Mouse (Mus musculus) liver, embryonic 15.5 days (tissue): ENCODE measurements around the gene Pawr. TPM values are rescaled to one million over a fixed set of nuclear protein-coding genes. Genes with fewer than 3 reads are reported as not detected.

Experiments
- ATAC-seq: fragments of 200-750 bp; cut with Nextera tagmentation; 2 replicates; pipeline ENCODE4 v1.8.0; 2017; ENCODE audit warnings: moderate number of reproducible peaks, mild to moderate bottlenecking, moderate library complexity; ENCODE audit not compliant: insufficient read depth
- H3K27ac ChIP-seq: fragments of 300-500 bp; sonication (generic); replicated peaks from 2 replicates; pipeline ENCODE4 v1.5.1; 2015; ENCODE audit warnings: mild to moderate bottlenecking, inconsistent platforms
- H3K27me3 ChIP-seq: fragments of 300-500 bp; sonication (generic); 2 replicates; pipeline ENCODE4 v1.6.1; 2015; ENCODE audit warnings: mild to moderate bottlenecking, inconsistent platforms
- H3K36me3 ChIP-seq: fragments of 300-500 bp; sonication (generic); replicated peaks from 2 replicates; pipeline ENCODE4 v1.6.1; 2015; ENCODE audit warnings: moderate library complexity, mild to moderate bottlenecking, inconsistent platforms
- H3K4me1 ChIP-seq: fragments of 300-500 bp; sonication (generic); replicated peaks from 2 replicates; pipeline ENCODE4 v1.6.1; 2015; ENCODE audit warnings: inconsistent platforms
- H3K4me2 ChIP-seq: fragments of 300-500 bp; sonication (generic); 2 replicates; pipeline ENCODE4 v1.6.1; 2015; ENCODE audit warnings: moderate library complexity, mild to moderate bottlenecking, inconsistent platforms
- H3K4me3 ChIP-seq: fragments of 300-500 bp; sonication (generic); replicated peaks from 2 replicates; pipeline ENCODE4 v1.5.1; 2015; ENCODE audit warnings: mild to moderate bottlenecking, inconsistent platforms
- H3K9ac ChIP-seq: fragments of 300-500 bp; sonication (generic); 2 replicates; pipeline ENCODE4 v1.6.1; 2015; ENCODE audit warnings: moderate library complexity, mild to moderate bottlenecking, inconsistent platforms
- H3K9me3 ChIP-seq: fragments of 300-500 bp; sonication (generic); replicated peaks from 2 replicates; pipeline ENCODE4 v1.6.1; 2016; ENCODE audit warnings: inconsistent platforms
- WGBS: fragments of 180-500 bp; shearing (Covaris S2); methylation state at CpG from one replicate; pipeline ENCODE4 v1.1.7; 2015; ENCODE audit warnings: mixed read lengths; ENCODE audit not compliant: insufficient replicate concordance; 5-methylcytosine and 5-hydroxymethylcytosine counted together
- polyA plus RNA-seq: library from polyadenylated mRNA; unstranded; fragments of >200 nt; fragmentation: Nextera tagmentation; extraction: Ambion mirVana; gene quantifications from 2 replicates; pipeline ENCODE4 v1.2.1, GENCODE M21; 2015

Pawr gene
- polyA plus RNA-seq, 1 experiment from 2014 or later: 4.1 TPM

GRCm38 (mm10) chr10:108293620-108294195 is 38.2 kb upstream of the Pawr start:
- H3K36me3 ChIP-seq: no peaks in the 10 kb centered on the region
- H3K4me3 ChIP-seq: no peak overlapping the region
- H3K9me3 ChIP-seq: no peaks in the 10 kb centered on the region
- H3K9ac ChIP-seq: no peak overlapping the region
- H3K4me1 ChIP-seq: no peaks in the 10 kb centered on the region
- ATAC-seq: no peak
- H3K27me3 ChIP-seq: no peaks in the 10 kb centered on the region
- 84% methylated on average over 16 of the region's 16 CpGs for WGBS
- H3K27ac ChIP-seq: no peak overlapping the region
- no peak overlapping the region for H3K4me2 ChIP-seq

GRCm38 (mm10) chr10:108294766-108295165 is 37.2 kb upstream of the Pawr start:
- Histone ChIP-seq H3K4me2 (no peak overlapping the region), H3K4me3 (no peak overlapping the region), H3K27me3 (no peaks in the 10 kb centered on the region), H3K36me3 (no peaks in the 10 kb centered on the region), H3K9me3 (no peaks in the 10 kb centered on the region), H3K4me1 (no peaks in the 10 kb centered on the region), H3K27ac (no peak overlapping the region), H3K9ac (no peak overlapping the region)
- 60% methylated on average over 7 of the region's 7 CpGs for WGBS
- ATAC-seq: no peak

- no peak overlapping the region for H3K4me2 ChIP-seq
- no peaks in the 10 kb centered on the region for H3K36me3 ChIP-seq
- H3K27ac ChIP-seq: no peak overlapping the region
- H3K27me3 ChIP-seq: no peaks in the 10 kb centered on the region
- no peak overlapping the region for H3K9ac ChIP-seq
- no peaks in the 10 kb centered on the region for H3K4me1 ChIP-seq
- WGBS: 67% methylated on average over 7 of the region's 7 CpGs
- H3K9me3 ChIP-seq: no peaks in the 10 kb centered on the region
- H3K4me3 ChIP-seq: no peak overlapping the region
- ATAC-seq: no peak
These were observed 35.5 kb upstream of the Pawr start for GRCm38 (mm10) chr10:108296446-108296845.

- H3K4me3 ChIP-seq: no peak overlapping the region
- H3K4me2 ChIP-seq: no peak overlapping the region
- no peaks in the 10 kb centered on the region for H3K36me3 ChIP-seq
- H3K27me3 ChIP-seq: no peaks in the 10 kb centered on the region
- 78% methylated on average over 13 of the region's 13 CpGs for WGBS
- no peak for ATAC-seq
- no peaks in the 10 kb centered on the region for H3K9me3 ChIP-seq
- H3K27ac ChIP-seq: no peak overlapping the region
- H3K4me1 ChIP-seq: no peaks in the 10 kb centered on the region
- H3K9ac ChIP-seq: no peak overlapping the region
These were observed 33.7 kb upstream of the Pawr start for GRCm38 (mm10) chr10:108298261-108298660.

GRCm38 (mm10) chr10:108298841-108299545 is 32.9 kb upstream of the Pawr start:
- H3K4me3 ChIP-seq: no peak overlapping the region
- no peaks in the 10 kb centered on the region for H3K4me1 ChIP-seq
- H3K4me2 ChIP-seq: no peak overlapping the region
- no peak for ATAC-seq
- no peak overlapping the region for H3K27ac ChIP-seq
- H3K36me3 ChIP-seq: no peaks in the 10 kb centered on the region
- H3K9me3 ChIP-seq: no peaks in the 10 kb centered on the region
- 66% methylated on average over 17 of the region's 17 CpGs for WGBS
- H3K9ac ChIP-seq: no peak overlapping the region
- H3K27me3 ChIP-seq: no peaks in the 10 kb centered on the region

GRCm38 (mm10) chr10:108299828-108300227 is 32.1 kb upstream of the Pawr start:
- Histone ChIP-seq H3K27me3 (no peaks in the 10 kb centered on the region), H3K36me3 (no peaks in the 10 kb centered on the region), H3K4me3 (no peak overlapping the region), H3K27ac (no peak overlapping the region), H3K9me3 (no peaks in the 10 kb centered on the region), H3K9ac (no peak overlapping the region), H3K4me1 (no peaks in the 10 kb centered on the region), H3K4me2 (no peak overlapping the region)
- ATAC-seq: no peak
- 62% methylated on average over 11 of the region's 11 CpGs for WGBS

- Histone ChIP-seq H3K4me2 (peak overlapping the region; percentile 51), H3K4me1 (no peaks in the 10 kb centered on the region), H3K9me3 (no peaks in the 10 kb centered on the region), H3K9ac (no peak overlapping the region), H3K27ac (no peak overlapping the region), H3K36me3 (no peaks in the 10 kb centered on the region), H3K4me3 (no peak overlapping the region), H3K27me3 (no peaks in the 10 kb centered on the region)
- ATAC-seq: no peak
- 7% methylated on average over 19 of the region's 19 CpGs for WGBS
These were observed 31.1 kb upstream of the Pawr start for GRCm38 (mm10) chr10:108300843-108301242.

GRCm38 (mm10) chr10:108307772-108308171 is 24.1 kb upstream of the Pawr start:
- WGBS: 73% methylated on average over 11 of the region's 11 CpGs
- H3K27ac ChIP-seq: no peak overlapping the region
- no peaks in the 10 kb centered on the region for H3K4me1 ChIP-seq
- H3K9ac ChIP-seq: no peak overlapping the region
- H3K36me3 ChIP-seq: no peaks in the 10 kb centered on the region
- no peaks in the 10 kb centered on the region for H3K27me3 ChIP-seq
- no peaks in the 10 kb centered on the region for H3K9me3 ChIP-seq
- no peak overlapping the region for H3K4me3 ChIP-seq
- ATAC-seq: no peak
- H3K4me2 ChIP-seq: no peak overlapping the region

- Histone ChIP-seq H3K4me2 (no peak overlapping the region), H3K9me3 (no peaks in the 10 kb centered on the region), H3K36me3 (no peaks in the 10 kb centered on the region), H3K4me1 (peaks cover 4% of the 10 kb centered on the region; the same call in 1 of the 2 replicates), H3K27ac (no peak overlapping the region), H3K27me3 (no peaks in the 10 kb centered on the region), H3K4me3 (no peak overlapping the region), H3K9ac (no peak overlapping the region)
- ATAC-seq: no peak
- WGBS: 59% methylated on average over 5 of the region's 5 CpGs
These were observed 21.7 kb upstream of the Pawr start for GRCm38 (mm10) chr10:108310195-108310594.

- H3K9ac ChIP-seq: no peak overlapping the region
- no peak overlapping the region for H3K4me3 ChIP-seq
- H3K27me3 ChIP-seq: no peaks in the 10 kb centered on the region
- no peak overlapping the region for H3K4me2 ChIP-seq
- H3K36me3 ChIP-seq: no peaks in the 10 kb centered on the region
- 64% methylated on average over 3 of the region's 3 CpGs for WGBS
- H3K9me3 ChIP-seq: no peaks in the 10 kb centered on the region
- no peak for ATAC-seq
- H3K27ac ChIP-seq: no peak overlapping the region
- peaks cover 4% of the 10 kb centered on the region; the same call in 1 of the 2 replicates for H3K4me1 ChIP-seq
These were observed 20.5 kb upstream of the Pawr start for GRCm38 (mm10) chr10:108311396-108311795.

GRCm38 (mm10) chr10:108313845-108314244 is 18.1 kb upstream of the Pawr start:
- Histone ChIP-seq H3K4me2 (no peak overlapping the region), H3K9ac (no peak overlapping the region), H3K27ac (no peak overlapping the region), H3K4me1 (peaks cover 4% of the 10 kb centered on the region; the same call in 1 of the 2 replicates), H3K4me3 (no peak overlapping the region), H3K36me3 (no peaks in the 10 kb centered on the region), H3K27me3 (no peaks in the 10 kb centered on the region), H3K9me3 (no peaks in the 10 kb centered on the region)
- no peak for ATAC-seq
- 67% methylated on average over 6 of the region's 6 CpGs for WGBS
